Mouse (Mus musculus) adrenal gland, postnatal 4 days (tissue): Measurements from ENCODE around the gene St3gal6. TPM values are rescaled to one million over a fixed set of nuclear protein-coding genes. Genes with fewer than 3 reads are reported as not detected.

Source experiments
- DNase-seq, 2 experiments: peaks; one replicate each; pipeline ENCODE4 v3.0.0; 2021 to 2022; ENCODE audit warnings: low spot score in 2 of 2, mixed read lengths in 2 of 2
- total RNA-seq, 2 experiments: library from RNA; stranded (reverse); gene quantifications; 2 replicates each; pipeline ENCODE4 v1.2.3; 2021

The St3gal6 gene
- total RNA-seq, 2 experiments from 2014 or later, result 12.1 to 20.3 TPM

DNA sequence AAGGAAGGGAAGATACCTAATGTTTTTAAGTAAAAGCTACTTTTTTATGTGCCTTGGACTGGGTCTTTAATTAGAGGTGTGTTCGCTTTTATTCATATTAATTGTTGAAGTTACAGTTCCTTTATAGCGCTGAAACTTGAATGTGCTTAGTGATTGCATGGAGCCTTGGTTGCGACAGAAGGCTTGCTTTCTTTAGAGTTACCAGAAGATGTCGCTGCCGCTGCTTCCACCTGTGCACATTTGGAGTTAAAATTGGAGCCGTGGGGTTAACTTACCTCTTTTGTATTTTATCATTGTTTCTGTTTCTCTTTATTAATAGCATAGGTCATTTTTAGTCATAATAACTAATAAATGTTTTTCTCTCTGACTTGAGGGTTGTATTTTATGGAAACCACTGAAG lies 79.3 kb downstream of the St3gal6 start:
- DNase-seq, result no peak

DNA sequence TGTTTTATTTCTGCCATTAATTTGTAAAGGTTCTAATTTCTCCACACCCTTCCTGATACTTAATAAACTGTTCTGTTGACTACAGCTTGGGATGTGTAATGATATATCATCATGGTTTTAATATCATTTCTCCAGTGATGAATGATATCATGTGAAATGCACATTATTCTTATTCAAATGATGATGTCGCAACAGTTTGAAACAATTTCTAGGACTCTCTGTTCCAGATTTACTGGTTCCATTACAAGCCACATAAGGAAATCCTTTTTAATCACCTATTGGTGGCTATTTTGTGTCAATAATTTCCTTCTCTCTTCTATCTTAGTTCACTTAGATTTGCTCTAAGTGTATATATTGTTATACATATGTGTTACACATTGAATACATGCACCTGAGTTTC lies 91.7 kb downstream of the St3gal6 start:
- DNase-seq, result no peak

DNA sequence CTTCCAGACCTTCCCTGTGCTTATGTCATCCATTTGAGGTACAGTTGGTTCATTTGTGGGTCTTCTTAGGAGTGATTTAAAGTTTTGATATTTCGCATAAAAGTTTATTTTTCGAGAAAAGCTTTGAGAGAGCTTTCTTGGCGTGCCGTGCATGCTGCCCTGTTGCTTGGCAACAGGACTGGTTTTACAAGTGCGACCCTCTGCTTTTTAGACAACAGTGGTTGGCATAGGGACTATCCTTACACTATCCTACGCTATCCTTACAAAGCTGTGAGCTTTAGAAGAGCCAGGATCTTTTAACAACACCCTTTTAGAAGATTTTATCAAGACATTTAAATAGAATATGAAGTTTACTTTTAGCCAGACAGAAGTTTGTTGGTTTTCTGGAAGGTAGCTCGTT lies 93.8 kb downstream of the St3gal6 start:
- DNase-seq, result no peak

DNA sequence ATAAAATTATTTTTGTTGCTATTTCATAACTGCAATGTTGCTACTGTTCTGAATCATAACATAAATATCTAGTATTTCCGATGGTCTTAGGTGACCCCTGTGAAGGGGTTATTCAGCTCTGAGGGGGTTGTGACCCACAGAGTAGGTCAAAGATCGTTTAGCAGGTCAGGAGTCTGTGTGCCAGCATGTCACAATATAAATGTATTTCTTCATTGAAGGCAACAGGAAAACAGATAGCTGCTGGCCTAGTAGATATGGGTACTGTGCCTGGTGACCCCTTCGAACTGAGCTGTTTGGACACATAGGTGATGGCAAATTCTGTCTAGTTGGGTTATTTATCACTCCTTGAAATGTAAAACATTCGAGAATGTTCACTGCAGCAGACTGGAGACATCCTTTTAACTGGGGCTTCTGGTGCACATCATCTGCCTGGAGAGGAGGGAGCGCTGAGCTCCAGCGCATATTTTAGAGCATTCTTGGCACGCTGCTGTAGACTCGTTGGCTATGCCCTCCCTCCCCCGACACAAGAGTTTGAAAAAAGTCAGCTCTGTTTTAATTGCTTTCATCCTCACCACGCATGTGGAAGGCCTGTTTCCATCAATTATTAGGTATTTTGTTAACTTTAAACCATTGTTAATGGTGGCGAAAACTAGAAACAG lies 102.2 kb downstream of the St3gal6 start:
- no peak for DNase-seq

Other genes starting within 250 kb of the St3gal6 start
- gene Dcbld2, start 115.8 kb downstream of the St3gal6 start, total RNA-seq, result 10 to 100 TPM; 13.1 to 15.8 TPM
- not detected for gene Gm813, start 92.7 kb upstream of the St3gal6 start, total RNA-seq
- not detected for gene E330017A01Rik, start 114.5 kb upstream of the St3gal6 start, total RNA-seq
- gene Cpox, start 146.0 kb upstream of the St3gal6 start, total RNA-seq, result 10 to 100 TPM; 36.5 to 45.9 TPM
- gene Gpr15, start 194.8 kb upstream of the St3gal6 start, total RNA-seq, result not detected
- gene Cldnd1, start 203.7 kb upstream of the St3gal6 start, total RNA-seq, result 10 to 100 TPM; 71.9 to 75.0 TPM
- gene Olfr172, start 238.9 kb upstream of the St3gal6 start, total RNA-seq, result not detected